Comparison of ENCODE assay signal across 20 mouse cellular contexts in genomic region chr1:151153056-151153652, GRCm38 (mm10). TPM values are rescaled to one million over a fixed set of nuclear protein-coding genes. Genes with fewer than 3 reads are reported as not detected.
DNase-seq lines count a peak whose midpoint lies in the region; ATAC-seq and TF ChIP-seq lines count a peak whose summit lies in the region.
"Had no signal": no experiment of that assay in that cellular context is flagged by ENCODE, and none has a peak within 500 bp of the region (broad histone marks: within the 10 kb centered on the region; RNA-seq: fewer than 3 reads in every experiment).

No protein-coding gene starts in this region.

- H3K27ac ChIP-seq in kidney, adult 2 months (ENCODE audit: insufficient read depth, low read depth, low read length), result peak overlapping the region; percentile 90
- no peak overlapping the region for H3K27ac ChIP-seq in kidney, embryonic 14.5 days (ENCODE audit: low read depth, low read length)
- no peak overlapping the region for H3K27ac ChIP-seq in MEL (ENCODE audit: control insufficient read depth, low read depth, low read length)
- H3K27ac ChIP-seq in heart, embryonic 15.5 days, result peak overlapping the region; percentile 76
- H3K27ac ChIP-seq: forebrain, embryonic 13.5 days; hindbrain, embryonic 15.5 days; liver, embryonic 14.5 days; midbrain, embryonic 12.5 days had no signal

- no peak for TF ChIP-seq RAD21 in MEL (IDR thresholded peaks at IDR 0.05; ENCODE audit: low read depth, low read length)

- ATAC-seq in kidney, embryonic 14.5 days (ENCODE audit: low FRiP score, low TSS enrichment), result no peak
- ATAC-seq in heart, embryonic 15.5 days (replicated peaks; ENCODE audit: insufficient number of reproducible peaks, insufficient read depth, low FRiP score, low read depth), result peak; percentile 72; the same call in 1 of the 2 replicates
- 0 out of 2 replicates have a peak, but pooled peaks have one; percentile 30 for ATAC-seq in megakaryocyte progenitor cell, adult 5-6 weeks (replicated peaks; ENCODE audit: poor library complexity)
- no peak for ATAC-seq in frontal cortex, adult (ENCODE audit: low TSS enrichment)
- ATAC-seq: forebrain, embryonic 13.5 days had no signal

- no peaks in the 10 kb centered on the region for H3K79me2 ChIP-seq in MEL (ENCODE audit: control insufficient read depth, insufficient read depth, low read length, poor library complexity)

- peaks cover 30% of the 10 kb centered on the region; the same call in 1 of the 2 replicates for H3K4me1 ChIP-seq in kidney, adult 2 months (ENCODE audit: control insufficient read depth, insufficient read depth, low read length)
- H3K4me1 ChIP-seq in kidney, embryonic 14.5 days (ENCODE audit: control insufficient read depth, insufficient read depth, low read length), result no peaks in the 10 kb centered on the region
- peaks cover 6 to 15% of the 10 kb centered on the region in 2 experiments for H3K4me1 ChIP-seq in MEL (ENCODE audit: control insufficient read depth in 1 of 2, insufficient read depth in 2 of 2, low read length in 2 of 2)
- H3K4me1 ChIP-seq in heart, embryonic 15.5 days (replicated peaks), result peaks cover 16% of the 10 kb centered on the region
- H3K4me1 ChIP-seq: hindbrain, embryonic 15.5 days had no signal

- DNase-seq in kidney, adult 2 months, result peak; percentile 78
- peak; percentile 44 for DNase-seq in MEL (ENCODE audit: low read depth, low spot score)
- no peak for DNase-seq in right cerebral cortex, postnatal 10 days (ENCODE audit: low spot score in 2 of 2)
- DNase-seq: adrenal gland, postnatal 36 days; cerebellum, adult 9-11 months; lung, postnatal 4 days; thymus, postnatal 25 days had no signal

- WGBS in kidney, adult 2 months, result 62% methylated on average over 6 of the region's 6 CpGs
- WGBS in kidney, embryonic 14.5 days, result 89% methylated on average over 6 of the region's 6 CpGs
- 31% methylated on average over 6 of the region's 6 CpGs for WGBS in heart, embryonic 15.5 days

- no peak overlapping the region for H3K9ac ChIP-seq in kidney, embryonic 14.5 days (ENCODE audit: low read depth, low read length)
- H3K9ac ChIP-seq in MEL (ENCODE audit: control insufficient read depth, low read depth, low read length, poor library complexity, severe bottlenecking), result no peak overlapping the region
- H3K9ac ChIP-seq in heart, embryonic 15.5 days, result no peak overlapping the region
- H3K9ac ChIP-seq: forebrain, embryonic 13.5 days; hindbrain, embryonic 15.5 days; liver, embryonic 14.5 days; midbrain, embryonic 12.5 days had no signal

- H3K9me3 ChIP-seq in kidney, embryonic 14.5 days (ENCODE audit: control insufficient read depth, low read length), result no peaks in the 10 kb centered on the region
- no peaks in the 10 kb centered on the region for H3K9me3 ChIP-seq in MEL (replicated peaks; ENCODE audit: insufficient read depth, low read length)
- no peaks in the 10 kb centered on the region for H3K9me3 ChIP-seq in heart, embryonic 15.5 days (replicated peaks)
- H3K9me3 ChIP-seq: forebrain, embryonic 13.5 days; hindbrain, embryonic 15.5 days; midbrain, embryonic 12.5 days had no signal

- peaks cover 5% of the 10 kb centered on the region for H3K36me3 ChIP-seq in kidney, adult 2 months (ENCODE audit: control insufficient read depth, insufficient read depth, low read length)
- no peaks in the 10 kb centered on the region for H3K36me3 ChIP-seq in kidney, embryonic 14.5 days (ENCODE audit: control insufficient read depth, insufficient read depth, low read length)
- H3K36me3 ChIP-seq in MEL (ENCODE audit: control insufficient read depth in 1 of 2, insufficient read depth in 2 of 2, low read length in 2 of 2), result peaks cover 0 to 9% of the 10 kb centered on the region in 2 experiments; a peak in 2 of 4 replicates
- no peaks in the 10 kb centered on the region for H3K36me3 ChIP-seq in heart, embryonic 15.5 days
- H3K36me3 ChIP-seq: hindbrain, embryonic 15.5 days; midbrain, embryonic 12.5 days had no signal

- H3K4me3 ChIP-seq in kidney, adult 2 months (ENCODE audit: insufficient read depth, low read depth, low read length), result peak overlapping the region; percentile 46
- no peak overlapping the region for H3K4me3 ChIP-seq in kidney, embryonic 14.5 days (ENCODE audit: low read length)
- no peak overlapping the region for H3K4me3 ChIP-seq in MEL (ENCODE audit: control insufficient read depth in 1 of 2, insufficient read depth in 1 of 2, low read depth in 2 of 2, low read length in 2 of 2)
- no peak overlapping the region for H3K4me3 ChIP-seq in heart, embryonic 15.5 days
- H3K4me3 ChIP-seq: forebrain, embryonic 13.5 days; hindbrain, embryonic 15.5 days; midbrain, embryonic 12.5 days; myocyte had no signal

- TF ChIP-seq EP300 in MEL (IDR thresholded peaks at IDR 0.05; ENCODE audit: low read depth in 1 of 2, low read length in 2 of 2), result peak; percentile 63 to 73

- no peak for TF ChIP-seq POLR2A in kidney, adult 2 months (IDR thresholded peaks at IDR 0.05; ENCODE audit: low read depth, low read length)
- TF ChIP-seq POLR2A in MEL (IDR thresholded peaks at IDR 0.05; ENCODE audit: control insufficient read depth in 1 of 2, insufficient read depth in 1 of 2, low read depth in 1 of 2, low read length in 2 of 2, poor library complexity in 1 of 2), result no peak

- no peak overlapping the region for H3K4me2 ChIP-seq in kidney, embryonic 14.5 days (replicated peaks; ENCODE audit: low read depth, low read length)
- no peak overlapping the region for H3K4me2 ChIP-seq in heart, embryonic 15.5 days
- H3K4me2 ChIP-seq: forebrain, embryonic 13.5 days; hindbrain, embryonic 15.5 days; midbrain, embryonic 12.5 days had no signal

- TF ChIP-seq CTCF in kidney, adult 2 months (conservative IDR thresholded peaks at IDR 0.05; ENCODE audit: insufficient read depth, insufficient read length, low read depth, low read length), result no peak
- TF ChIP-seq CTCF in MEL (IDR thresholded peaks at IDR 0.05 in 2 of 3, conservative IDR thresholded peaks at IDR 0.05 in 1 of 3; ENCODE audit: control insufficient read depth in 1 of 3, insufficient read depth in 1 of 3, low read depth in 2 of 3, low read length in 3 of 3, poor library complexity in 1 of 3, severe bottlenecking in 1 of 3), result no peak

- H3K27me3 ChIP-seq in kidney, adult 2 months (replicated peaks; ENCODE audit: control insufficient read depth, insufficient read depth, low read length), result no peaks in the 10 kb centered on the region
- no peaks in the 10 kb centered on the region for H3K27me3 ChIP-seq in kidney, embryonic 14.5 days (ENCODE audit: control insufficient read depth, insufficient read depth, low read length)
- H3K27me3 ChIP-seq in MEL (ENCODE audit: control insufficient read depth in 1 of 2, insufficient read depth in 2 of 2, low read length in 2 of 2), result no peaks in the 10 kb centered on the region
- no peaks in the 10 kb centered on the region for H3K27me3 ChIP-seq in heart, embryonic 15.5 days
- H3K27me3 ChIP-seq: forebrain, embryonic 13.5 days; hindbrain, embryonic 15.5 days; midbrain, embryonic 12.5 days had no signal

RNA-seq across cellular contexts. Expression of gene Gm47985, which starts 29.2 kb away (rescaled TPM):
- polyA plus RNA-seq in kidney, adult 2 months (2012; rRNA removed), result not detected in 2 replicates
- 0.20 and 0.26 TPM in 2 replicates for polyA plus RNA-seq in kidney, embryonic 14.5 days (2014; fragmentation: Nextera tagmentation; extraction: Ambion mirVana)
- total RNA-seq in MEL (2012; rRNA removed), result 0.19 and 0.26 TPM in 2 replicates
- polyA plus RNA-seq in MEL (2012; ENCODE audit: insufficient read depth in 1 of 2, insufficient read length in 2 of 2, low read depth in 1 of 2, low replicate concordance in 2 of 2, missing spikeins in 1 of 2), result under 1 TPM in 1 of 2 experiments, not detected in 1; 0.25 TPM
- 0.09 TPM in 1 of 2 replicates, not detected in the other for polyA plus RNA-seq in heart, embryonic 15.5 days (2015; fragmentation: Nextera tagmentation; extraction: Ambion mirVana)
- 0.20 TPM in 1 of 2 replicates, not detected in the other for total RNA-seq in megakaryocyte progenitor cell, adult 5-6 weeks (2015)
- not detected in 2 replicates for total RNA-seq in megakaryocyte progenitor cell, adult 5-6 weeks (2017)
- total RNA-seq: adrenal gland, postnatal 36 days; layer of hippocampus, postnatal 25 days; left cerebral cortex, postnatal 25 days; neutrophil, adult 5-6 weeks had no signal
- polyA plus RNA-seq: hindbrain, embryonic 15.5 days had no signal

RNA-seq across cellular contexts. Expression of gene Gm8947, which starts 39.0 kb away (rescaled TPM):
- polyA plus RNA-seq in kidney, adult 2 months (2012; rRNA removed), result 0.31 and 0.54 TPM in 2 replicates
- 0.41 and 0.44 TPM in 2 replicates for polyA plus RNA-seq in kidney, embryonic 14.5 days (2014; fragmentation: Nextera tagmentation; extraction: Ambion mirVana)
- 0.08 TPM in 1 of 2 replicates, not detected in the other for total RNA-seq in MEL (2012; rRNA removed)
- polyA plus RNA-seq in MEL (2012; ENCODE audit: insufficient read depth in 1 of 2, insufficient read length in 2 of 2, low read depth in 1 of 2, low replicate concordance in 2 of 2, missing spikeins in 1 of 2), result not detected
- not detected in 2 replicates for polyA plus RNA-seq in heart, embryonic 15.5 days (2015; fragmentation: Nextera tagmentation; extraction: Ambion mirVana)
- 0.30 TPM in 1 of 2 replicates, not detected in the other for total RNA-seq in megakaryocyte progenitor cell, adult 5-6 weeks (2015)
- total RNA-seq in megakaryocyte progenitor cell, adult 5-6 weeks (2017), result not detected in 2 replicates
- total RNA-seq: adrenal gland, postnatal 36 days; gastrocnemius, postnatal 4 days; layer of hippocampus, postnatal 25 days; left cerebral cortex, postnatal 25 days; neutrophil, adult 5-6 weeks had no signal
- polyA plus RNA-seq: forebrain, embryonic 13.5 days; hindbrain, embryonic 15.5 days; midbrain, embryonic 12.5 days had no signal

RNA-seq across cellular contexts. Expression of gene Gm47995, which starts 45.1 kb away (rescaled TPM):
- not detected in 2 replicates for polyA plus RNA-seq in kidney, adult 2 months (2012; rRNA removed)
- polyA plus RNA-seq in kidney, embryonic 14.5 days (2014; fragmentation: Nextera tagmentation; extraction: Ambion mirVana), result 0.34 TPM in 1 of 2 replicates, not detected in the other
- total RNA-seq in MEL (2012; rRNA removed), result not detected in 2 replicates
- under 1 TPM in 1 of 2 experiments, not detected in 1; 0.18 TPM for polyA plus RNA-seq in MEL (2012; ENCODE audit: insufficient read depth in 1 of 2, insufficient read length in 2 of 2, low read depth in 1 of 2, low replicate concordance in 2 of 2, missing spikeins in 1 of 2)
- not detected in 2 replicates for polyA plus RNA-seq in heart, embryonic 15.5 days (2015; fragmentation: Nextera tagmentation; extraction: Ambion mirVana)
- not detected in 2 replicates for total RNA-seq in megakaryocyte progenitor cell, adult 5-6 weeks (2015)
- total RNA-seq in megakaryocyte progenitor cell, adult 5-6 weeks (2017), result not detected in 2 replicates
- total RNA-seq: adrenal gland, postnatal 36 days; gastrocnemius, postnatal 4 days; layer of hippocampus, postnatal 25 days; left cerebral cortex, postnatal 25 days; neutrophil, adult 5-6 weeks had no signal
- polyA plus RNA-seq: forebrain, embryonic 13.5 days; hindbrain, embryonic 15.5 days; midbrain, embryonic 12.5 days had no signal

RNA-seq across cellular contexts. Expression of gene 3110040M04Rik, which starts 50.8 kb away (rescaled TPM):
- polyA plus RNA-seq in kidney, adult 2 months (2012; rRNA removed), result 0.13 and 0.19 TPM in 2 replicates
- 0.58 and 0.76 TPM in 2 replicates for polyA plus RNA-seq in kidney, embryonic 14.5 days (2014; fragmentation: Nextera tagmentation; extraction: Ambion mirVana)
- 0.19 TPM in 1 of 2 replicates, not detected in the other for total RNA-seq in MEL (2012; rRNA removed)
- polyA plus RNA-seq in MEL (2012; ENCODE audit: insufficient read depth in 1 of 2, insufficient read length in 2 of 2, low read depth in 1 of 2, low replicate concordance in 2 of 2, missing spikeins in 1 of 2), result under 1 TPM in 1 of 2 experiments, not detected in 1; 0.25 TPM
- polyA plus RNA-seq in heart, embryonic 15.5 days (2015; fragmentation: Nextera tagmentation; extraction: Ambion mirVana), result not detected in 2 replicates
- total RNA-seq in megakaryocyte progenitor cell, adult 5-6 weeks (2015), result not detected in 2 replicates
- 1.3 TPM in 1 of 2 replicates, not detected in the other for total RNA-seq in megakaryocyte progenitor cell, adult 5-6 weeks (2017)
- total RNA-seq: adrenal gland, postnatal 36 days; gastrocnemius, postnatal 4 days; layer of hippocampus, postnatal 25 days; left cerebral cortex, postnatal 25 days; neutrophil, adult 5-6 weeks had no signal
- polyA plus RNA-seq: forebrain, embryonic 13.5 days; hindbrain, embryonic 15.5 days; midbrain, embryonic 12.5 days had no signal

RNA-seq across cellular contexts. Expression of gene Gm47996, which starts 56.8 kb away (rescaled TPM):
- not detected in 2 replicates for polyA plus RNA-seq in kidney, adult 2 months (2012; rRNA removed)
- polyA plus RNA-seq in kidney, embryonic 14.5 days (2014; fragmentation: Nextera tagmentation; extraction: Ambion mirVana), result not detected in 2 replicates
- total RNA-seq in MEL (2012; rRNA removed), result not detected in 2 replicates
- not detected for polyA plus RNA-seq in MEL (2012; ENCODE audit: insufficient read depth in 1 of 2, insufficient read length in 2 of 2, low read depth in 1 of 2, low replicate concordance in 2 of 2, missing spikeins in 1 of 2)
- polyA plus RNA-seq in heart, embryonic 15.5 days (2015; fragmentation: Nextera tagmentation; extraction: Ambion mirVana), result not detected in 2 replicates
- not detected in 2 replicates for total RNA-seq in megakaryocyte progenitor cell, adult 5-6 weeks (2015)
- not detected in 2 replicates for total RNA-seq in megakaryocyte progenitor cell, adult 5-6 weeks (2017)
- total RNA-seq: adrenal gland, postnatal 36 days; gastrocnemius, postnatal 4 days; layer of hippocampus, postnatal 25 days; left cerebral cortex, postnatal 25 days; neutrophil, adult 5-6 weeks had no signal
- polyA plus RNA-seq: forebrain, embryonic 13.5 days; hindbrain, embryonic 15.5 days had no signal

Comparison
In these comparisons a context has a peak if more than half of its experiments do, and no peak if none do; other contexts are left out.
1. H3K27ac ChIP-seq: peak in kidney, adult 2 months (single experiment) and heart, embryonic 15.5 days (single experiment); none in kidney, embryonic 14.5 days (single experiment) and MEL (single experiment).
2. DNase-seq: peak in kidney, adult 2 months (single experiment) and MEL (single experiment); none in right cerebral cortex, postnatal 10 days (0 of 2).
3. ATAC-seq: peak in heart, embryonic 15.5 days (single experiment) and megakaryocyte progenitor cell, adult 5-6 weeks (single experiment); none in kidney, embryonic 14.5 days (single experiment) and frontal cortex, adult (single experiment).